Mouse (Mus musculus) intestine, postnatal 0 days (tissue): ENCODE results near the gene BC030867. TPM values are rescaled to one million over a fixed set of nuclear protein-coding genes. Genes with fewer than 3 reads are reported as not detected.

Experiments used
- ATAC-seq: fragments of 200-750 bp; cut with Nextera tagmentation; 2 replicates; pipeline ENCODE4 v1.8.0; 2017; ENCODE audit warnings: mild to moderate bottlenecking, moderate TSS enrichment, moderate library complexity
- H3K27ac ChIP-seq: fragments of 300-500 bp; sonication (generic); 2 replicates; pipeline ENCODE4 v1.5.1; 2014; ENCODE audit warnings: mild to moderate bottlenecking, low read depth, low read length, moderate library complexity
- H3K27me3 ChIP-seq: fragments of 300-500 bp; sonication (generic); replicated peaks from 2 replicates; pipeline ENCODE4 v1.6.1; 2014; ENCODE audit warnings: low read length, mixed read lengths; ENCODE audit not compliant: control insufficient read depth, insufficient read depth
- H3K36me3 ChIP-seq: fragments of 300-500 bp; sonication (generic); 2 replicates; pipeline ENCODE4 v1.6.1; 2014; ENCODE audit warnings: mild to moderate bottlenecking, moderate library complexity; ENCODE audit not compliant: control insufficient read depth, insufficient read depth
- H3K4me1 ChIP-seq: fragments of 300-500 bp; sonication (generic); replicated peaks from 2 replicates; pipeline ENCODE4 v1.6.1; 2014; ENCODE audit warnings: antibody characterized with exemption, low read length, mixed read lengths; ENCODE audit not compliant: control insufficient read depth, insufficient read depth
- H3K4me2 ChIP-seq: fragments of 300-500 bp; sonication (generic); replicated peaks from 2 replicates; pipeline ENCODE4 v1.6.1; 2014; ENCODE audit warnings: low read depth, mild to moderate bottlenecking, moderate library complexity
- H3K4me3 ChIP-seq: fragments of 300-500 bp; sonication (generic); 2 replicates; pipeline ENCODE4 v1.5.1; 2014; ENCODE audit warnings: low read depth, low read length
- H3K9ac ChIP-seq: fragments of 300-500 bp; sonication (generic); 2 replicates; pipeline ENCODE4 v1.6.1; 2014; ENCODE audit warnings: mild to moderate bottlenecking, low read depth, low read length
- H3K9me3 ChIP-seq: fragments of 300-500 bp; sonication (generic); 2 replicates; pipeline ENCODE4 v1.6.1; 2016; ENCODE audit warnings: mixed run types; ENCODE audit not compliant: control insufficient read depth
- CTCF ChIP-seq: sonication (generic); IDR thresholded peaks from 2 replicates; pipeline ENCODE4 v1.5.1; 2016; ENCODE audit warnings: low read depth, mild to moderate bottlenecking, control low read depth, antibody characterized with exemption, moderate library complexity
- WGBS: fragments of 180-500 bp; shearing (Covaris S2); extraction: QIAGEN DNeasy Blood & Tissue Kit; methylation state at CpG from one replicate; pipeline ENCODE4 v1.1.7; 2014; 5-methylcytosine and 5-hydroxymethylcytosine counted together
- microRNA-seq: library from miRNA; unstranded; fragments of <30 nt; microRNA quantifications from one replicate; pipeline ENCODE4, GENCODE M21; 2016
- polyA plus RNA-seq: library from polyadenylated mRNA; unstranded; fragments of >200 nt; fragmentation: Nextera tagmentation; extraction: Ambion mirVana; gene quantifications from 2 replicates; pipeline ENCODE4 v1.2.1, GENCODE M21; 2015

The BC030867 gene
- polyA plus RNA-seq, 1 experiment from 2014 or later = 3.4 TPM

DNA sequence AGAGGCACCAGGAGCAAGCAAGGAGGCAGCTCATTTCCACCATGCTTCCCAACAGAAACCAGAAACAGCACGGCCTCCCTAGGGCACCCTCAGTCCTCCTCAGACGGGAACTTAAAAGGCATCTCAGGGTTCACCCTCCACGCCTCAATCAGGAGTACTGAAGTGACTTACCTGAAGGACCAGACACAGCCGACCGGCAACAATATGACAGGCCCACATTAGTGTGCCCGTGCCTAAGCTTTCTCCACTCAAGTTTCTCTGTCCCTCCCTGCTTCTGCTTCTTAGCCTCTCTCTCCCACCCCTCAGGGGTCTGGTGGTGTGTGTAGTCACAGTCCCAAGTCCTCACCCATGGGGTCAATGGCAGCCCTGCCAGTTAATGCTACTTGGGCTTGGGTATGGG, 63.9 kb downstream of the BC030867 start:
- no peak overlapping the region for H3K4me3 ChIP-seq
- 82% methylated on average over 6 of the region's 6 CpGs for WGBS
- peaks cover 46% of the 10 kb centered on the region for H3K36me3 ChIP-seq
- no peaks in the 10 kb centered on the region for H3K27me3 ChIP-seq
- no peak overlapping the region for H3K27ac ChIP-seq
- H3K9ac ChIP-seq = no peak overlapping the region
- no peaks in the 10 kb centered on the region; the same call in 1 of the 2 replicates for H3K4me1 ChIP-seq
- H3K4me2 ChIP-seq = no peak overlapping the region
- no peaks in the 10 kb centered on the region for H3K9me3 ChIP-seq
- no peak for TF ChIP-seq CTCF
- ATAC-seq = no peak

DNA sequence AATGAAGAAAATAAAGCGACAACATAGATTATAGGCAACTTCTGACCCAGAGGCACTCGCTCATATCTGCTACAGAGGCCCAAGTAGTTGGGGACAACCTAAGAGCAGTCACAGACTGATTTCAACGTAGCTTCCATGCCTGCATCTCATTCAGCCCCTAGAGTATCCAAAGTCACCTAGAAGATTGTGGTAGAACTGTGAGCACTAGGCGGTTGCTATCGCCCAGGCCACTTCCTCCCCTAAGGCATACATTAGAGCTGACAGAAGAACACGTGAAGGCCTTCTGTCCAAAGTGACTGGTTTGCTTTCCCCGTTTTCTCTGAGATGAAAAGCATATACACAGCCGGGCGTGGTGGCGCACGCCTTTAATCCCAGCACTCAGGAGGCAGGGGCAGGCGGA, 65.6 kb downstream of the BC030867 start:
- ATAC-seq = no peak
- Histone ChIP-seq H3K36me3 (peaks cover 40% of the 10 kb centered on the region), H3K9me3 (no peaks in the 10 kb centered on the region), H3K27ac (no peak overlapping the region), H3K4me1 (no peaks in the 10 kb centered on the region; the same call in 1 of the 2 replicates), H3K9ac (no peak overlapping the region), H3K4me2 (no peak overlapping the region), H3K27me3 (no peaks in the 10 kb centered on the region), H3K4me3 (no peak overlapping the region)
- WGBS = 73% methylated on average over 12 of the region's 12 CpGs
- no peak for TF ChIP-seq CTCF

Small RNA genes lying within 50 kb of the gene (microRNA-seq; reads per million reads assigned to microRNA genes)
- gene Mir8101 = not detected

Other genes starting within 250 kb of the BC030867 start
- gene Mpp3, start 220.4 kb upstream of the BC030867 start, polyA plus RNA-seq = 8.1 and 8.6 TPM in 2 replicates
- 5.4 and 5.6 TPM in 2 replicates for gene Cd300lg, start 207.4 kb upstream of the BC030867 start, polyA plus RNA-seq
- gene Mpp2, start 160.4 kb upstream of the BC030867 start, polyA plus RNA-seq = 1.7 and 2.2 TPM in 2 replicates
- 1.2 and 3.4 TPM in 2 replicates for gene Ppy, start 147.6 kb upstream of the BC030867 start, polyA plus RNA-seq
- gene Pyy, start 141.1 kb upstream of the BC030867 start, polyA plus RNA-seq = 181 and 192 TPM in 2 replicates
- gene Nags, start 103.4 kb upstream of the BC030867 start, polyA plus RNA-seq = 37.9 and 40.4 TPM in 2 replicates
- 10.9 and 11.4 TPM in 2 replicates for gene Tmem101, start 92.5 kb upstream of the BC030867 start, polyA plus RNA-seq
- gene Lsm12, start 63.6 kb upstream of the BC030867 start, polyA plus RNA-seq = 103 and 107 TPM in 2 replicates
- gene G6pc3, start 59.3 kb upstream of the BC030867 start, polyA plus RNA-seq = 20.4 and 21.1 TPM in 2 replicates
- gene Hdac5, start 18.7 kb upstream of the BC030867 start, polyA plus RNA-seq = 30.1 and 30.4 TPM in 2 replicates
- gene Asb16, start 19.9 kb downstream of the BC030867 start, polyA plus RNA-seq = 0.05 and 0.09 TPM in 2 replicates
- gene Tmub2, start 36.0 kb downstream of the BC030867 start, polyA plus RNA-seq = 43.3 and 44.2 TPM in 2 replicates
- 8.6 and 10.5 TPM in 2 replicates for gene Atxn7l3, start 47.7 kb downstream of the BC030867 start, polyA plus RNA-seq
- 39.6 and 41.9 TPM in 2 replicates for gene Ubtf, start 70.9 kb downstream of the BC030867 start, polyA plus RNA-seq
- 0.29 and 0.34 TPM in 2 replicates for gene Slc4a1, start 117.3 kb downstream of the BC030867 start, polyA plus RNA-seq
- 5.2 and 5.3 TPM in 2 replicates for gene Rundc3a, start 144.5 kb downstream of the BC030867 start, polyA plus RNA-seq
- 283 and 296 TPM in 2 replicates for gene Slc25a39, start 159.1 kb downstream of the BC030867 start, polyA plus RNA-seq
- gene Grn, start 181.4 kb downstream of the BC030867 start, polyA plus RNA-seq = 339 and 382 TPM in 2 replicates
- 1.7 and 1.8 TPM in 2 replicates for gene Fam171a2, start 198.8 kb downstream of the BC030867 start, polyA plus RNA-seq
- gene Itga2b, start 221.2 kb downstream of the BC030867 start, polyA plus RNA-seq = 2.5 and 2.6 TPM in 2 replicates